Mouse (Mus musculus) right cerebral cortex, postnatal 36 days (tissue): Measurements from ENCODE around the gene Iqch.
"Not testable (repeated sequence)": the region's sequence is repeated elsewhere in the genome, so short reads cannot be mapped to it uniquely, and the experiment has no call there.

ENCODE experiments used
- DNase-seq, 2 experiments: peaks; one replicate each; pipeline ENCODE4 v3.0.0; 2022; ENCODE audit warnings: low spot score in 2 of 2, mixed read lengths in 1 of 2

Iqch gene

DNA sequence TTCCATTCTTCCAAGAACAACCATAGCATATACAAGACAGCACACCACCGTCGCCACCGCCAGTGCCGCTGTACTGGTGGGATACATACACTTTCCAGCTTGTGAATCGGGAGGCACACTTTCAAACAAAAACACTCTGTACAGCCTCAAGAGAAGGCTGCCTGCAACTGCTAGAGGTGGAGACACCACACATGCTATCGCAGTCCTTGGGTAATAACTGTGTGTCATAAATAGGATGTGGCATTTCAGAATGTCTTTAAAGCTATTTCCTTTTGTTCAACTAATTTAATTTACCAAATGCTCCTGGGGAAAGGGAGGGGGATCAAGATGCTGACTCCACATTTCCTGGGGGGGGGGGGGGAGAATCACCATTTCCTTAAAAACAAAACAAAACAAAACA is 34.0 kb downstream of the Iqch start:
- DNase-seq, result no peak

DNA sequence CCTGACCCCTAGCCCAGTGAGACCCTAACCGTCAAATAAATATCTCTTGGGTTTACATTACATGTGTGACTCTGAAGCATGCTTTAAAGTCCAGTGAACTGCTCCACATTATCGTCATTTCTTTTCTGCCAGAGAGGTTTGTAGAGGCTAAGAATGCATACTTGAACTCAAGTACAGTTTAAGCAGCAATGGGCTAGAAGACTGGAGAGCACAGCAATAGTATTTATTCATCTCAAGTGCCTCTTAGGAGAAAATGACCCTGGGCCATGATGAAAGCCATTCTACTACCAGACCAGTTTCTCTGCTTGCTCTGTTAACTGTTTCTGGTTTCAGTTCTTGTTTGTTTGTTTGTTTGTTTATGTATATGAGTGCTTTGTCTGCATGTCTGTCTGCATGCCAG is 38.9 kb downstream of the Iqch start:
- no peak for DNase-seq

DNA sequence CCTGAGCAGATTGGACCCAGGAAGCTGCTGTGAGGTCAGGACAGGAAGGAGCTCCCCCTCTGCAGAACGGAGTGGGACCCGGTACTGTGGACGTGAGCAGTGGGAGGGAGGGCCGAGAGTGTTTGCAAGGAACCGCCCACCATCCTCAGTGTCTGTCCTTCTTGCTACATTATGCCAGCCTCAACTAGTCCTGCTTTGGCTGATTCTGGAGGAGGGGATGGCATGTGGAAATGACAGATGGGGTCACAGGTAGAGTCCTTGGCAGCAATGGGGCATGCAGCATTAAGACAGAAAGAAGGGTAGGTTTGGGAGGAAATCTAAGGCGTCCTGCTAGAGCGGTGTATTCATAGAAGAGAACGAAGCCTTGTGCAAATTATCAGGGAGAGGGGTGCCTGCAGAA is 40.4 kb downstream of the Iqch start:
- DNase-seq, result no peak

DNA sequence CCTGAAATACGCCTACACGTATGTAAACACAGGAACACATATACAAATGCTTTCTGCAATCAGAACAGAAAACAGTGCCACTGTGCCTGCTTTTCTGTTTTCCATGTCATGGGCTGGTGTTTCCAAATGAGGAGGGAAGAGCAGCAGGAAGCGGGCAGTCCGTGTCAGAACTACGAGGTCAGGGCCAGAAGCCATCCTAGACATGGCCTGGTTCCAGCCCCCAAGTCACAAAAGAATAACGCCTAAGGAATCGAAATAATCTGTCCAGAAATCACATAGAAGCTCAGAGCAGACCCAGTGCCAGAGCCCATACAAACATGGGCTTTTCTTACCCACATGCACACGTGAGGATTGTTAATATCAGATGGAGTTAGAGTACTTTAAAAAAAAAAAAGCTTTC is 45.4 kb downstream of the Iqch start:
- DNase-seq, result no peak

DNA sequence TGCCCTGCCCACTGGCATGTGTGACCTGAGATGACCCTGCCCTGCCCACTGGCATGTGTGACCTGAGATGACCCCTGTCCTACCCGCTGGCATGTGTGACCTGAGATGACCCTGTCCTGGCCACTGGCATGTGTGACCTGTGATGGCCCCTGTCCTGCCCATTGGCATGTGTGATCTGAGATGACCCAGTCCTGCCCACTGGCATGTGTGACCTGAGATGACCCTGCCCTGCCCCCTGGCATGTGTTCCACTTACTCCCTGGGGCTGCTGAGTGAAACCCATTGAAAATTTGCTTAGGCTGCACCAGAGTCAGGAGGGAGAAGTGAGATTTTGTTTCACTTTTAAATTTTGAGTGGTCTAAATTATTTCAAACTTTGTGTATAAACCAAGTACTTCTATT is 46.0 kb downstream of the Iqch start:
- DNase-seq, result no peak

DNA sequence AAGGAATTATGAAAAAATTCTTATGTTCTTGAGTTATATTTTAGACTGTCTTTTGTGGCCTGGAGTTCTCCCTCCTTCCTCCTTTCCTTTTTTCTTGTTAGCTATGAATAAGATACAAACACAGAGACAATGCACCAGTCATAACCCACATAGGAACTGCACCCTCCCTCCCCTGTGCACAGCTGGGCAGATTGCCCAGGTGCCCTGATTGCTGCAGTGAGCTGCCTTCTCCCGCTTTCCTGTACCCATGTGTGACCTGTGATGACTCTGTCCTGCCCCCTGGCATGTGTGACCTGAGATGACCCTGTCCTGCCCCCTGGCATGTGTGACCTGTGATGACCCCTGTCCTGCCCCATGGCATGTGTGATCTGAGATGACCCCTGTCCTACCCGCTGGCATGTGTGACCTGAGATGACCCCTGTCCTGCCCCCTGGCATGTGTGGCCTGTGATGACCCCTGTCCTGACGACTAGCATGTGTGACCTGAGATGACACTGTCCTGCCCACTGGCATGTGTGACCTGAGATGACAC is 46.8 kb downstream of the Iqch start:
- no peak for DNase-seq

DNA sequence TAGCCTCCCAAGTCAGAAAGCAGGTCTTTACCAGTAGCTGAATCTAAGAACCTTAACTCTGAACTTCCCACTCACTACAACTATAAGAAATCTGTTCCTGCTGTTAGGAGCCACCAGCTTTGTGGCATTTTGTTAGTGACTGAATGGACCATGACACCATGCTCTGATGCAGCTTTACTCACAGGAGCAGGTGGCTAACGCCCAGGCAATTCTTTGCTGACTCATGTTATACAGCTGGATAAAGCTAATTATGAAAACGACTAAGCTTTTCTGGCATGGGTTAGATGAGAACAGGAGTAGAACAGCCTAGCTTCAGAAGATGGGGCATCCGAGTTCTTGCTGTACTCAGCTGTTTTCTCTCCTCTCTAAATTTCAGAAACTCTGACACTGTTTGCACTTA is 48.7 kb downstream of the Iqch start:
- DNase-seq, result peak; percentile 4 to 11

DNA sequence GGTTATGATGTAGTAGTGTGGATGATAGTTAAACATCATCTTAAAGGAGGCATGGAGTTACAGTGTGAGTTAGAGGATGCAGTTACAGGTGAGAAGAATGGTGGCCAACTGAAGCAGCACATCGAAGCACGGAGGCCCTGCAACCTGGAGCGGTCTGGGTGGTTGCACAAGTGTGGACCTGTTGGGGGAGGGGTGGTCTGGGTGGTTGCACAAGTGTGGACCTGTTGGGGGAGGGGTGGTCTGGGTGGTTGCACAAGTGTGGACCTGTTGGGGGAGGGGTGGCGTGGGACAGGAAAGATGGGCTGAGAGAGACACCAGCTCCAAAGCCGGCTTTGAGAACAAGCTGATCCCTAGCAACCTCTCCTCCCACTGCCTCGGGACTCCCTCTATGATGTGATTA is 51.6 kb downstream of the Iqch start:
- not testable (repeated sequence) for DNase-seq

DNA sequence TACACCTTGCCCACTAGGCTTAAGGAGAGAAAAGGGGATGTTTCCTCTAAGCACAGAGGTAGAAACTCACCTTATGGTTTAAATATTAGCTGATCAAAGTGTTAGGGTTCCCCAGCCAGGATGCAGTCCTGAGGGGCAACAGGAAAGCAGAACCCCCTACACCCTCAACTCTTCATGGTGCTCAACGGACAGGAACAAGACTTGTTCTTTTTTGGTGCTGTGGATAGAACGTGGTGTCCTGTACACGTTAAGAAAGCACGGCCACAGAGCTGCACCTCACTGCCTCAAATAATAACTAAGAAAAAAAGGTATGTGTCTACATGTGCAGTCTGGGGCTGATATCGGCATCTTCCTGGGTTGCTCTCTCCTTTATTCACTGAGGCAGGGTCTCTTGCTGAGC is 53.3 kb downstream of the Iqch start:
- DNase-seq, result no peak

DNA sequence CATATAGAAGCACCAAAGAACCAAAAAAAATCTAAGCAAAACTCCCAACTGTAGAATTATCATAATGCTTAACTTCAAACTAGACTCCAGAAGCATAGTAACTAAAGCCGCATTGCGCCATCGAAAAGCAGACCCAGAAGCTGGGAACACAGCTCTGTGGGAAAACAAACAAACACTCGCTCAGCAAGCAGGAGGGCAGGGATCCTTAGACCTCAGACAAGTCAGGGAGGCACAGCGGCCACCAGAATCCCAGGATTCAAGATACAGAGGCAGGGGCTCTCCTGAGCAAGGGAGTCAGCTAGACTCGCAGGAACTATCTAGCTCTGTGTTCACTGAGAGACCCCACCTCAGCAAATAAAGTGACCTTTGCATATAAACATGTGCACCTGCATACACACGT is 60.4 kb downstream of the Iqch start:
- no peak for DNase-seq

DNA sequence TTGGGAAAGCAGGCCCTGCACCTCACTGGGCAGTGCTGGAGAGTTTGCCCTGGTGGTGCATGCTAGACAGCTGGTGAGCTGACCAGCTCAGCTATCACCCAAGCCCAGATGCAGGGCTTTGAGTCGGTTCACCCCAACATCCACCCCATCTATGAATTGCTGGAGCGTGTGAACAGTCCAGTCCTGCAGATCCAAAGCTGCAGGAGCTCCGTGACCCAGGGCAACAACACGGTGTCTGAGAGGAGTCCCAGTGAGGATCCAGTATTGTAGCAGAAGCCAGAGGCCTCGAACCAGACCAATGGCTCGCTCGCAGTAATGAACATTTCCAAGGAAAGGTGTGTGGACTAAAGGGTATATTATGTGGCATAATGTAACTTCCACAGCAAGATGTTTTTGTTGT is 61.0 kb downstream of the Iqch start:
- DNase-seq, result no peak

DNA sequence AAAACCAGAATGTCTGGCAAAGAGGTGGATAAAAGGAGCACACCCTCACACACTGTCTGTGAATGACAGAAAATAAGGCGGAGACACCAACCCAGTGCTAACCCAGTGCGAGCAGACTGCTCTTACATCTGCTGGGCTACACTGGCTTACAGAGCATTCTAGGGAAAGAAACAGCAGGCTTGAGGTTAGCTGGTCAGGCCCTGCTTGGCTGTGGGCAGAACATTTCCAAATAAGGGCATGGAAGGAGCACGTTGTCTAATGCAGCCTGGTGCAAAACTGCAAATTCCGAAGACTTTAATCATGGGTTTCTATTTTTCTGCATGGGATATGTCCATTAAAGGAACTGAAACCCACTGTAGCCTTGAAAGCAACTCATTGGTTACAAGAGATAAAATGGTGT is 64.8 kb downstream of the Iqch start:
- DNase-seq, result no peak

DNA sequence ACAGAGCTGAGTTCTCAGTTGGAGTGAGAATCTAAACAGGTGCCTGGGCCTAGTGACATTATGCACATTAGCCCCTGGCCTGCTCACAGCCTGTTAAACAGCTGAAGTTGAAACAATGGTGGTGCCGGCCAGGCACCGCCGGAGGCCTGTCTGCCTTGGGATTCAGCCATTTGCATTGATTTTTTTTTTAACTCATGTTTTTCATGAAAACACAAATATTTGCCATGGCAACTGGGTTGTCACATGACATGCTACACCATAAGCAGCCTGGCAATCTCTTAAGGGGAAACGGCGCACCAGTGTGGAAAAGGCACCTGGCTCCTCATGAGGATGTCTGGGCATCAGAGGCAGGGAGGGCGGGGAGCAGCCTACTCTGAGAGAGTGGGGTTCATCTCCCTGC is 67.3 kb downstream of the Iqch start:
- DNase-seq, result no peak

DNA sequence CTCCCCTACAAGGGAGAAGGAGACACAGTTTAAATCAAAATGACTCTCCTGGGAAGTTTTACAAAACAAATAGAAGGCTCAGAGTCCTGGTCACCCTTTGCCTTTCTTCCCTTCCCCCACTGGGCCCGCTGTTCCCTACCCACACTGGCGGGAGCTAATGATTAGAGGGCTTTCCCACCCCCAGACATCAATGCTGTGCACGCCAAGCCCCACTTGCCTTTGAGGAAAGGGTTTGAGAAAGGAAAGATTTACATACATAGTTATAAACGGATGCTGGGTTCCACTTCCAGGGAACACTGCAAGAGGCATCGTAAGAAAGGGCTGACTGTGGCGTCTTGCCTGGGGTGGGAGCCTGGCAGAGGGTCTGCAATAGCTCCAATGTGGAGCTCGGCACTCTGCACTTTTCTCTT is 67.9 kb downstream of the Iqch start:
- DNase-seq, result no peak

DNA sequence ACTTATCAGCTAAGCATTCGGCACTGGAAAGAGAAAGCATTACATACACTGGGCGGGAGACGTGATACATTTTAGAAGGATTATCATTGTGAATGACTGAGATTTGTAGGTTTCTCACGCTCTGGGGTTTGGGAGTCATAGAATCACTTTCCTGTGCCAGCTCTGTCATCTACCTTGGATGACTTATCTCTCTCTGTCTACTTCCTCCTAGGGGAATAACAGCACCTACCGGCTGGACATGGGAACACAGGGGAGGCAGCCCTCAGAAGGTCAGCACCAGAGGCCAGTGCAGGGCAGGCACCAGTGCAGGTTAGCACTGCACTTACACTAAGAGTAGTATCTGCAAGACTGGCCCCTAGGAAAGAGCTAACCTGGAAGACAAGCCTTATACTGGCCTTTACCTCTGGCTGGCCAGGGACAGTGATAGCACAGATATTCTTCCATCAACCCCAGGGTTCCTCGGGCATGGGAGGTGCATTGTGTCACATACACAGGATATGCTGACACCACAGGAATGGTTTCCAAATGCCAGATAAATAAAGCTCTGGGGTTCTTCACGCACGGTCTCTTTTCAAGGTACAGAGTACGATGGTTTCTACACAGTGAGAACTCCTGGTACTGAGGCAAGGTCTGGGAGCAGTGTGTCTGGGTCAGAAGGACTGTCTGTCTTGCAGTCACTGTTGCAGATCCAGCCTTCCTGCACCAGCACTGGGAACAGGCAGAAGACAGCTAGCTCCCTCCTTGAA is 69.2 kb downstream of the Iqch start:
- DNase-seq, result no peak

DNA sequence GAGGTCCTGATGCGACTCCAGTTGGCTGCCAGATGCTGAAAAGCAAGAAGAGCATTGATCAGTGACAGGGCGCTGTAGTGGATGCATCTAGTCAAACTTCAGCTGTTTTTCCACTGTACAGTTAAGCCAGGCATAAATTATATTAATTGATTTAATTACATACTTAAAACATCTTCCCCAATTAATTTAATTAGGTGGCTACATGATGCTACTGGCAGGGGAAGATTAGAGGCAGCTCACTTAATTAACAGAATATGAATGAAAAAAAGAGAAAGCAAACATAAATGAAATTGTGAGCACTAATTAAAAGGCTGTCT is 78.4 kb downstream of the Iqch start:
- no peak for DNase-seq

DNA sequence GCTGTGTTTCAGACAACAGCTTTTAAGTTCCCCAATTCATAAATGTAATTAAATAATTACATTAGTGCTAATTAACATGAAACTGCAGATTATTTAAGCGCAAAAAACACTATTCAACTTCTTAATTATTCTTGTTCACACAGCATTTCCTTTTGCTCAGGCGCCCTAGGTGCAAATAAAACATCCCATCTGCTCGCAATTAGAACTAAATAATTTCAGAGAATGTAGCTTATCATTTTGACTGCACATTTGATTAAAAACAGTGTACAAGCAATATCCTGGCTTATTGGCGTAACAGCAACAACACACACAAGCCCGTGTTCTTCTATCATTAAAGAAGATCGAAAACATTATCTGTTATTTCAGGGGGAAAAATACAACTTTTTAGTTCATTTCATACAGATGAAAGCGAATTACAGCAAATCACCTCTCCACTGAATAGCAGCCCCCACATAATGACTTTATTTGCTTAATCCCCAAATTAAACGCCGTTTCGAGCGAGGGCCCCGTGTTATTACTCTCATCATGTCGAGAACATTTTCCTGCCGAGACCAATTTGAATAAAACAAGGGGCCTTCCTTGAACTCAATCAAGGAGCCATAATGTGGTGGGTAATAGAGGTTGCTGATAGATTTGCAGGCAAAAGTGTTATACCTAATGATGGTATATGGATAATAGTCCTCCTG is 78.9 kb downstream of the Iqch start:
- DNase-seq, result no peak

DNA sequence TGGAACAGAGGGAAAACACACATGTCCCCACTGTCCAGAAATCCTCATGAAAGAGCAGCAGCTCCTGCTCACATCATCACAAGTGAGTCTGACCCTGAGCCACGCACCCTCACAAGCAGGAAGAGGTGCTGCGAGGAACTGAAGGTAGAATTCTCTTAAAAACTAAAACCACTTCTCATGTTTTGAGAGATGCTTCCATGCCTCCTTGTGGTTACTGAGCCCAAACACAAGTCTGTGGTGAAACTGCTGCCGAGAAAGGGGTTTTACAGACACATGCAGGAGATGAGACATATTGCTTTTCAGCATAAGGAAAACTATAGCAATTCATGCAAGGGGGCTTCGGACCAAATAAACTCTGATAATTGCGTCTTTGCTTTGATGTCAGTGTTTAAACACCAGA is 89.4 kb downstream of the Iqch start:
- no peak for DNase-seq

DNA sequence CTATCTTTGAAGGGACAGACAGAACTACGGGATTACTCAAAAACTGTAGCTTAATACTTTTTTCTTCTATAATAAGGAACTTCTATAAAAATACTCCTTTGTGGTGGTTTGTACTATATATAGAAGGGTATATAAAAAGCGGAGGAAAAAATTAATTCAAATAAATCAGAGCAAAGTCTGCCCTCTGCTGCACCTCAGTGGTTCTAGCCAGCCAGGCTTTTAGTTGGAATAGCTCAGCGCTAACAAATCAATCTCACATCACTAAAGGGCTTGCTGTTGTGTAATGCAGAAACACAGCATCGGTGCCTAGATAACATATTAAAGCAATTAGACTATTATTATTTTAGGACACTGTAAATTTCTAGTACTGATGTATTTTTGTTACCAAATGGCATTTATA is 91.3 kb downstream of the Iqch start:
- no peak for DNase-seq

DNA sequence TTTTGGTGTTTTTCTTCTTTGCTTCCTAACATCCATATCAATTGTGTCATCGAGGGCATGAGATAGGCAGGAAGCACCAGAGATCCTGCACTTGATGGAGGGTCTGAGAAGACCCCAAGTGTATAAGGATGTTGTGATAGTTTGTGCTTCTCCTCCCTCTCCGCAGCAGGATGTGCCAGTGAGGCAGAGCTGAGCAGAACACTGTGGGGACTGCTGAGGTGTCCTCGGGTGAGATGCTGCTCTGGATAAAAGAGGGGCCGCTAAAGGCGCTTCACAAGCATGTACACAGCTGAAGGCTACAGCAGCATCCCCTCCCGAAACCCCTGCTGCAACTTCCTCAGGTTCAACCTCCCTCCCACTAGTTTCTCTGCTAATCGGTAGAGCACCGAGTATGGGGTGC is 95.2 kb downstream of the Iqch start:
- DNase-seq, result no peak

DNA sequence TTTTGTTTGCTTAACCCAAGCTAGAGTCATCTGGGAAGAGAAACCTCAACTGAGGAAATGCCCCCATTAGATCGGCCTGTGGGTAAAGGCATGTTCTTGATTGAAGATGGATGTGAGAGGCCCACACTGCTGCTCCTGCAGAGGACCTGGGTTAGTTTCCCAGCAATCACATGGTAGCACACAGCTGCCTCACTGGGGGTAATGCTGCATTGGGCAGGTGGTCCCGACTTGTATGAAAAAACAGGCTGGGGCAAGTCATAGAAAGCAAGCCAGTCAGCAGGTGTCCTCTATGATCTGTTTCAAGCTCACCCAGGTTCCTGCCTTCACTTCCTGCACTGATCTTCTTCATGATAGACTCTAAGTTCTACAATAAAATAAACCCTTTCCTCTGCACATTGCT is 98.4 kb downstream of the Iqch start:
- no peak for DNase-seq

DNA sequence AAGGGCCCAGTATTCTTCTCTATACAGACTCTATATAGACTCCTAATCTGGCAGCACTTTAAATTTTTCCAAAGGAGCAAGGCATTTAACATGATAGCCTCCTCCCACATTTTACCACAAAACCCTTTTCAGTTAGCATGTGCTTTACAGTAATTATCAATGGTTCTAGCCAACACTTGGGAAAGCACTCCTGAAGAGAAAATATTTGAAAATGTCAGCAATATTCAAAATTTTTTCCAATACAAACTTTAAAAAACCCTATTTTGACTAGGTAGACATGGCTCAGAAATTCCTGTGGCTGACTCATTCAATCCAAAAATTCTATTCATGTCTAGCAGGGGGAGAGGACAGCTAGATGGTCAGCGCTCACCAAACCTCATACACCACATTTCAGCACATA is 100.8 kb downstream of the Iqch start:
- DNase-seq, result no peak

DNA sequence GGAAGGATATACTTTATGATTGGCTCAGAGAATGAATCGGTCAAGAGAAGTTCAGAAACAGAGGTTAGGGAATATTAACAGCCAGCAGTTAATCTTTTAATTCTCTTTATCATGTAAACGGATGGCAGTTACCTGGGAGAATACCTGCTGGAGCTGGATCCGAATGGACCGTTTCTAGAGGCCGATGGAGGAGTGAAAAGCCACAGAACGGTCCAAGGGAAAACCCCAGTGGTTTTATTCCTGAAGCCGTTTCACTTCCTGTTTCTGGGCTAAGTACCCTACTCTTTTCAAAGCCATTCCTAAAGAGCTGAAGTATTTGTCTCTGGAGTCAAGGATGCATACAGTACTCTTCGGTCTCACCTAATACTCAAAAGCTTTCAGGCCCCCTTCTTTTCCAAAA is 102.4 kb downstream of the Iqch start:
- no peak for DNase-seq

DNA sequence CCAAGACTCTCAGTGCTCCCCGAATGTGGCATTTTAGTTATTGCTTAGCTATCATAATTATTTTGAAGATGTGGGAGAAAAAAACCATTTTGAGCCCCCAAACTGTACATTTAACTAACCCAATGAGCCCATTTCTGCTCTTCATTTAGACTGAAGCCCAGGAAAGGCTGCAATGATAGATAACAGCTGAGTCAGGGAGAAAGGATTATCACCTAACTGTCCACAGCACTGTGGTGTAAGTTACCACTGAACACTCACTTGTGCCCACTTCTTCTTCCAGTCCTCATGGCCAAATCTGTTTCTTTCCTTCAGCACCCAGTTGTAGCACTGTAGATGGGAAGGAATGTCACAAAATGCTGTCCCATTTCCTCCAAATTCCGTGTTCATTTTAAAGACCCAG is 106.5 kb downstream of the Iqch start:
- DNase-seq, result no peak
